Mouse (Mus musculus) liver, postnatal 0 days (tissue): ENCODE results near the gene Ccnb2.

Source experiments
- CTCF ChIP-seq: sonication (generic); IDR thresholded peaks from 2 replicates; pipeline ENCODE4 v1.5.1; 2016; ENCODE audit warnings: antibody characterized with exemption, low read depth
- EP300 ChIP-seq: IDR thresholded peaks from 2 replicates; pipeline ENCODE4 v1.6.1; 2016; ENCODE audit warnings: antibody characterized with exemption, low read depth, mild to moderate bottlenecking

DNA sequence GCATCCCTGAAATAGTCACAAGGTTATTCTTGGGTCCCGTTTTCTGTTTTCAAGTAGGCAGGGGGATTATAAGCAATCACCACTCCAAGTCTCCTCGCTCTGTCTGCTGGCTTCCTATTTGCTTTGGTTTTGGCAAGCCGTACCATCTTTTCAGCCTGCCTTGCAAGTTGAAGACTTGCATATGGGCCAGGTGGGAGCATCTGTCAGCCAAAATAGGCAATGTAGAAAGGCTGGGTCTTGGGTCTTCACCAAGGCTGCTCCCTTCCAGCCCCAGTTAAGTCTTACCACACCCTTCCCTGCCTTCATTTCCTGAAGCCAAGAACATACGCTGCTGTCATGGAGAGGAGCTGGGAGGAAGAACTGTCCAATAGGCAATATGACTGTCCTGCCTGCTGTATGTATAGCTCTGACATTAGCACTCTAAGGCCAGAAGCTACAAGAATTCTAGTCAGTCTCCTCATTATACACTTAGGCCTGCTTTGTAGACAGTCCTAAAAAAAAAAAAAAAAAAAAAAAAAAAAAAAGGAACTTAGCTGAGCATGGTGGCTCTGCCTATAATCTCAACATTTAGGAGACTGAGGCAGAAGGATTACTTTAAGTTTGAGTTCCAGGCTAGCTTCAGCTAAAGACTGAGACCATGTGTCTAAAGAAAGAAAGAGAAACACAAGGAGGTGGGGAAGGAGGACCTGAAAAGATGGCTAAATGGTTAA, 33.8 kb downstream of the Ccnb2 start:
- no peak for TF ChIP-seq CTCF
- no peak for TF ChIP-seq EP300
